Mouse (Mus musculus) lung, postnatal 0 days (tissue): ENCODE measurements around the gene Stk4.

Experiments used
- CTCF ChIP-seq: IDR thresholded peaks from 2 replicates; pipeline ENCODE4 v1.5.1; 2016; ENCODE audit warnings: antibody characterized with exemption, mild to moderate bottlenecking
- EP300 ChIP-seq: IDR thresholded peaks from 2 replicates; pipeline ENCODE4 v1.6.1; 2016; ENCODE audit warnings: antibody characterized with exemption, mild to moderate bottlenecking, control low read depth

DNA sequence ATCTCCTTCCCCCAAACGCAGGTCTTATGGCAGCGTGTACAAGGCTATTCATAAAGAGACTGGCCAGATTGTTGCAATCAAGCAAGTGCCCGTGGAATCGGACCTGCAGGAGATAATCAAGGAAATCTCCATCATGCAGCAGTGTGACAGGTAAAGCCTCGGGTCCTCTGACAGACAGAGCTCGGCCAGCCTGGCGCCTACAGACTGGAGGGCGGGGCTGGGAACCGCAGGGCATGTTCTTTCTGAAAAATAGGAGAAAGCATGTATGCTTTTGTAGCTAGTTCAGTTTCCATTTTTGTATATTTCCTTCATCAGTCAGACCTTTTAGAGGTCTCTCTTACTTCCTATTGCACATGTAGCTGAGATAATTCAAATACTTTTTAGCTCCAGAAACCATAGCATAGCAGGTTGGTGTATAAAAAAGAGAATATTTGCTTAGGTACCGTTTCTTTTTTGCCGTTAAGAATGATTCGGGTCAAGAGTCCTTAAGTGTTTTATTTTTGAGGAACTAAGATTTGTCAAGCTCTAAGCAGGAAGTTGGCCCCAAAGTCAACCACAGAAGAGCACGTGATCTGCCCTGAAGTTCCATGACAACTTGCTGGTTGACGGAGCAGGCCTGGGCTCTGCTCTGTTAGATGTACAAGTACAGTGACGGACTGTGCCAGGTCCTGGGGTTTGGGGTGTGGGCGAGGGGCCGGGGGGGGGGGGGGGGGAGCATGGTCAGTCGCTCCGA lies 13.7 kb downstream of the Stk4 start:
- no peak for TF ChIP-seq CTCF
- TF ChIP-seq EP300, result no peak
